ENCODE assay signal across 9 mouse cellular contexts in the genomic region with DNA sequence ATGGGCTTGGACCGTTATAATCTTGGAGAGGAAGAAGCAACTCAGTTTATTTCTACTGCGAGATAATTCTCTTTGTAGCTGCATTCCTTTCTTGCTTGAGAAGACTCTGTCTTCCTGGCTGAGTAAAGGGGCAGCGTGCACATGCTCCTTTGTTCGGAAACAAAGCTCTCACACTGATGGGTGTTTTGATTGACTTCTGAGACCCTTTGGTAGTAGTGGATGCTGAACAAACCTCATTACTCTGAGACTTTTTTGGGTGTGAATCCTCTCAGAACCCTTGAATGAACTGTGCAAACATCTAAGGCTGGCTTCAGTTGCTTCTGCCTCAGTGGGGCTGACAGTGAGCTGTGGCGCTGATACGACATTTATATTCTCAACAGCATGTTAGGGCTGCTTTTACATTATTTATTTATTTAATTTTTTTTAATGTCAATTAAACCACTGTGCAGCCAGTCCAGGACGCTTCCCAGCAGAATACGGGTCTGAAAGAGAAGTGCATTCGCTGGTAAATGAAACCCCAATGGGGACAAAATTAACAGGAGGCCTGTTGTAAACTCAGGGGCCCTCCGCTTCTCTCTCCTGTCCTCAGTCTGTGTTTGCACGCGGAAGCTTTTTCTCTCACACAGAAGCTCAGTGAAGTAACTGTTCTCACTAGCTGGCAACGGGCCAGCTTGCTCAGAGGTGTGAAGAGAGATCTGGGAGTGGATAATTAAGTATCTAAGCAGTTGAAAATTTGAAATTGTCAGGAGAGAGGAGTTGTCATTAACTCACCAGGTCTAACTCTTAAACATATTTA.
DNase-seq lines count a peak whose midpoint lies in the region; ATAC-seq and TF ChIP-seq lines count a peak whose summit lies in the region.
"Had no signal": no experiment of that assay in that cellular context is flagged by ENCODE, and none has a peak within 500 bp of the region (broad histone marks: within the 10 kb centered on the region; RNA-seq: fewer than 3 reads in every experiment).

No protein-coding gene starts in this region.

- no peaks in the 10 kb centered on the region for H3K9me3 ChIP-seq in kidney, embryonic 15.5 days (replicated peaks)
- no peaks in the 10 kb centered on the region for H3K9me3 ChIP-seq in forebrain, postnatal 0 days (ENCODE audit: low read length)
- H3K9me3 ChIP-seq in neural tube, embryonic 13.5 days = no peaks in the 10 kb centered on the region
- H3K9me3 ChIP-seq: embryonic facial prominence, embryonic 13.5 days had no signal

- no peak for ATAC-seq in kidney, embryonic 15.5 days (replicated peaks; ENCODE audit: low FRiP score)
- ATAC-seq in forebrain, postnatal 0 days = peak; percentile 21; the same call in 1 of the 2 replicates
- ATAC-seq in neural tube, embryonic 13.5 days (ENCODE audit: low read depth) = peak; percentile 60
- no peak for ATAC-seq in megakaryocyte progenitor cell, adult 5-6 weeks (replicated peaks; ENCODE audit: poor library complexity)

- no peak overlapping the region for H3K27ac ChIP-seq in kidney, embryonic 15.5 days
- no peak overlapping the region for H3K27ac ChIP-seq in forebrain, postnatal 0 days (ENCODE audit: low read depth, low read length)
- peak overlapping the region; percentile 59 for H3K27ac ChIP-seq in neural tube, embryonic 13.5 days (replicated peaks)
- no peak overlapping the region for H3K27ac ChIP-seq in gastrocnemius, adult 2 months
- H3K27ac ChIP-seq: embryonic facial prominence, embryonic 13.5 days had no signal

- TF ChIP-seq CTCF in forebrain, postnatal 0 days (IDR thresholded peaks at IDR 0.05; ENCODE audit: low read depth) = no peak
- no peak for TF ChIP-seq CTCF in gastrocnemius, adult 2 months (IDR thresholded peaks at IDR 0.05)

- H3K4me1 ChIP-seq in kidney, embryonic 15.5 days = peaks cover 38% of the 10 kb centered on the region
- peaks cover 5% of the 10 kb centered on the region for H3K4me1 ChIP-seq in forebrain, postnatal 0 days (ENCODE audit: insufficient read depth)
- H3K4me1 ChIP-seq in neural tube, embryonic 13.5 days (replicated peaks) = peaks cover 53% of the 10 kb centered on the region

- H3K27me3 ChIP-seq in kidney, embryonic 15.5 days = no peaks in the 10 kb centered on the region
- H3K27me3 ChIP-seq in forebrain, postnatal 0 days (ENCODE audit: insufficient read depth, low read length) = no peaks in the 10 kb centered on the region
- no peaks in the 10 kb centered on the region for H3K27me3 ChIP-seq in neural tube, embryonic 13.5 days
- H3K27me3 ChIP-seq: embryonic facial prominence, embryonic 13.5 days had no signal

- no peak overlapping the region for H3K9ac ChIP-seq in kidney, embryonic 15.5 days
- H3K9ac ChIP-seq in forebrain, postnatal 0 days = no peak overlapping the region
- H3K9ac ChIP-seq in neural tube, embryonic 13.5 days = 0 out of 2 replicates have a peak overlapping the region, but pooled peaks have one; percentile 18
- H3K9ac ChIP-seq: embryonic facial prominence, embryonic 13.5 days had no signal

- 50% methylated on average over 13 of the region's 13 CpGs for WGBS in kidney, embryonic 15.5 days
- WGBS in forebrain, postnatal 0 days = 16% methylated on average over 13 of the region's 13 CpGs
- WGBS in neural tube, embryonic 13.5 days = 22% methylated on average over 13 of the region's 13 CpGs

- intact Hi-C loops in gastrocnemius, adult 2 months (cut with DNase I) = no loop called here

- H3K36me3 ChIP-seq in kidney, embryonic 15.5 days = no peaks in the 10 kb centered on the region
- H3K36me3 ChIP-seq in forebrain, postnatal 0 days (ENCODE audit: insufficient read depth) = no peaks in the 10 kb centered on the region
- H3K36me3 ChIP-seq in neural tube, embryonic 13.5 days = no peaks in the 10 kb centered on the region
- H3K36me3 ChIP-seq: embryonic facial prominence, embryonic 13.5 days had no signal

- no peak overlapping the region for H3K4me2 ChIP-seq in kidney, embryonic 15.5 days
- H3K4me2 ChIP-seq in forebrain, postnatal 0 days (ENCODE audit: low read depth) = no peak overlapping the region
- no peak overlapping the region for H3K4me2 ChIP-seq in neural tube, embryonic 13.5 days
- H3K4me2 ChIP-seq: embryonic facial prominence, embryonic 13.5 days had no signal

- DNase-seq in kidney, postnatal 10 days = peak; percentile 51
- peak; percentile 52 for DNase-seq in cerebellum, adult 9-11 months
- DNase-seq in forebrain, postnatal 0 days = peak; percentile 86
- DNase-seq in gastrocnemius, adult 18-20 months (ENCODE audit: low spot score) = no peak
- no peak for DNase-seq in gastrocnemius, adult 2 months

- no peak overlapping the region for H3K4me3 ChIP-seq in kidney, embryonic 15.5 days (replicated peaks)
- no peak overlapping the region for H3K4me3 ChIP-seq in forebrain, postnatal 0 days (ENCODE audit: low read depth, low read length)
- no peak overlapping the region for H3K4me3 ChIP-seq in neural tube, embryonic 13.5 days
- no peak overlapping the region for H3K4me3 ChIP-seq in gastrocnemius, adult 2 months
- H3K4me3 ChIP-seq: embryonic facial prominence, embryonic 13.5 days had no signal

Comparison
In these comparisons a context has a peak if more than half of its experiments do, and no peak if none do; other contexts are left out.
1. DNase-seq: peak in kidney, postnatal 10 days (single experiment), cerebellum, adult 9-11 months (single experiment) and forebrain, postnatal 0 days (single experiment); none in gastrocnemius, adult 18-20 months (single experiment) and gastrocnemius, adult 2 months (single experiment).
2. ATAC-seq: peak in forebrain, postnatal 0 days (single experiment) and neural tube, embryonic 13.5 days (single experiment); none in kidney, embryonic 15.5 days (single experiment) and megakaryocyte progenitor cell, adult 5-6 weeks (single experiment).